In the genomic region with DNA sequence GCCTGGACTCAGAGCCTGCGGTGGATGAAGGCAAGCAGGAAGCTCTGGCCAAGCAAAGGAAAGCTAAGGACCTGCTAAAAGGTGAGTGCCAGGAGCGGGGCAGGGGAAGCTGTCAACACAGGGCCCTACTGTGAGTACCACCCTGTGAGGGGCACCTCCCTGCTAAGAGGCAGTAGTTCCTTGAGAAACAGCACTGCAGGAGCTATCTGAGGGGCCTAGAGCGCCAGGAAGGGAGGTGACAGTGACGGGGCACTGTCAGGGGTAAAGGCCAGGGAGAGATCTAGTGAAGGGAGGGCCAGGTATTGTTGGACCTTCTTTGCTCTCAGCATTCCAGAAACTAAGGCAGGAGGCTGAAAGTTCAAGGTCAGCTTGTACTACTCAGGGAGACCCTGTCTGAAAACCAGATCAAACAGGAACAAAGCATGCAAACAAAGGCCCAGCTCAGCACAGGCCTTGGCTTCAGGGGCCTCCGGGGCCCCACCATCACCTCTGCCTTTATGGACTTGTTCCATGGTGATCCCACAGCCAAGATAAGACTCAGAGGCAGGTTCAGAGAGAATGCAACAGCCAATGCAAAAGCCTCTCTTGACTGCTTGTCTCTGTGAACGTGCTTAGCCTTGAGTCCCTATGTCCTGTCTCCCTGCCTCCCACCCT, we compare ENCODE assay signal across 23 mouse cellular contexts. TPM values are rescaled to one million over a fixed set of nuclear protein-coding genes. Genes with fewer than 3 reads are reported as not detected.
DNase-seq lines count a peak whose midpoint lies in the region; ATAC-seq and TF ChIP-seq lines count a peak whose summit lies in the region.
"Had no signal": no experiment of that assay in that cellular context is flagged by ENCODE, and none has a peak within 500 bp of the region (broad histone marks: within the 10 kb centered on the region; RNA-seq: fewer than 3 reads in every experiment).

No protein-coding gene starts in this region.

- H3K9ac ChIP-seq in heart, embryonic 12.5 days = peak overlapping the region; percentile 66
- H3K9ac ChIP-seq in lung, embryonic 16.5 days (ENCODE audit: low read length) = 0 out of 2 replicates have a peak overlapping the region, but pooled peaks have one; percentile 5
- peak overlapping the region; percentile 61 for H3K9ac ChIP-seq in intestine, embryonic 16.5 days (ENCODE audit: low read depth, low read length)
- H3K9ac ChIP-seq: embryonic facial prominence, embryonic 15.5 days; forebrain, embryonic 12.5 days; hindbrain, embryonic 12.5 days; limb, embryonic 13.5 days; liver, embryonic 14.5 days; neural tube, embryonic 13.5 days had no signal

- TF ChIP-seq POLR2A in lung, adult 2 months (IDR thresholded peaks at IDR 0.05; ENCODE audit: borderline replicate concordance, extremely low read depth, low read depth, low read length) = no peak

- peak overlapping the region; percentile 72 for H3K27ac ChIP-seq in heart, embryonic 12.5 days (ENCODE audit: poor library complexity, severe bottlenecking)
- no peak overlapping the region for H3K27ac ChIP-seq in lung, embryonic 16.5 days (ENCODE audit: low read length)
- H3K27ac ChIP-seq in intestine, embryonic 16.5 days (ENCODE audit: low read length) = peak overlapping the region; percentile 96
- H3K27ac ChIP-seq: embryonic facial prominence, embryonic 15.5 days; forebrain, embryonic 12.5 days; hindbrain, embryonic 12.5 days; limb, embryonic 13.5 days; liver, embryonic 14.5 days; neural tube, embryonic 13.5 days had no signal

- no peak overlapping the region for H3K4me3 ChIP-seq in heart, embryonic 12.5 days
- no peak overlapping the region for H3K4me3 ChIP-seq in lung, embryonic 16.5 days (ENCODE audit: low read length)
- H3K4me3 ChIP-seq in lung, adult 2 months (replicated peaks; ENCODE audit: extremely low read depth, low read depth, low read length) = no peak overlapping the region
- H3K4me3 ChIP-seq in intestine, embryonic 16.5 days (ENCODE audit: low read length) = no peak overlapping the region
- H3K4me3 ChIP-seq: embryonic facial prominence, embryonic 15.5 days; forebrain, embryonic 12.5 days; hindbrain, embryonic 12.5 days; limb, embryonic 13.5 days; neural tube, embryonic 13.5 days had no signal

- TF ChIP-seq CTCF in lung, adult 2 months (IDR thresholded peaks at IDR 0.05; ENCODE audit: insufficient read depth, low read length) = no peak

- DNase-seq in heart, adult 18-20 months = no peak
- DNase-seq in lung, adult 2 months = no peak
- no peak for DNase-seq in cerebellum, adult 11-12 months
- DNase-seq: gastrocnemius, postnatal 25 days; kidney, adult 18-20 months; layer of hippocampus, adult 9-11 months; lung, postnatal 10 days; right cerebral cortex, postnatal 25 days; thymus, postnatal 36 days had no signal

- no peaks in the 10 kb centered on the region for H3K27me3 ChIP-seq in heart, embryonic 12.5 days (replicated peaks)
- no peaks in the 10 kb centered on the region for H3K27me3 ChIP-seq in lung, embryonic 16.5 days (ENCODE audit: control insufficient read depth, insufficient read depth, low read depth, low read length)
- no peaks in the 10 kb centered on the region for H3K27me3 ChIP-seq in intestine, embryonic 16.5 days (replicated peaks; ENCODE audit: control insufficient read depth, insufficient read depth, low read length)
- H3K27me3 ChIP-seq: embryonic facial prominence, embryonic 15.5 days; forebrain, embryonic 12.5 days; hindbrain, embryonic 12.5 days; limb, embryonic 13.5 days; neural tube, embryonic 13.5 days had no signal

- no peak for ATAC-seq in heart, embryonic 12.5 days (ENCODE audit: insufficient number of reproducible peaks, low FRiP score)
- ATAC-seq in lung, embryonic 16.5 days (ENCODE audit: low read depth) = no peak
- ATAC-seq in intestine, embryonic 16.5 days = peak; percentile 97
- ATAC-seq in megakaryocyte progenitor cell, adult 5-6 weeks (replicated peaks; ENCODE audit: poor library complexity) = no peak
- ATAC-seq in erythroid progenitor cell, adult 5-6 weeks (replicated peaks; ENCODE audit: low FRiP score, poor library complexity, severe bottlenecking) = no peak

- no peak overlapping the region for H3K4me2 ChIP-seq in heart, embryonic 12.5 days
- no peak overlapping the region for H3K4me2 ChIP-seq in lung, embryonic 16.5 days (ENCODE audit: low read depth, low read length)
- H3K4me2 ChIP-seq in intestine, embryonic 16.5 days (ENCODE audit: low read depth, low read length) = no peak overlapping the region
- H3K4me2 ChIP-seq: embryonic facial prominence, embryonic 15.5 days; forebrain, embryonic 12.5 days; hindbrain, embryonic 12.5 days; limb, embryonic 13.5 days; neural tube, embryonic 13.5 days had no signal

- peaks cover 21% of the 10 kb centered on the region for H3K4me1 ChIP-seq in heart, embryonic 12.5 days (replicated peaks)
- peaks cover 2% of the 10 kb centered on the region; the same call in 1 of the 2 replicates for H3K4me1 ChIP-seq in lung, embryonic 16.5 days (replicated peaks; ENCODE audit: control insufficient read depth, insufficient read depth, low read length)
- no peaks in the 10 kb centered on the region for H3K4me1 ChIP-seq in lung, adult 2 months (ENCODE audit: control insufficient read depth, insufficient read depth, low read length)
- peaks cover 9% of the 10 kb centered on the region for H3K4me1 ChIP-seq in intestine, embryonic 16.5 days (ENCODE audit: control insufficient read depth, insufficient read depth, low read length)
- H3K4me1 ChIP-seq: embryonic facial prominence, embryonic 15.5 days had no signal

- H3K9me3 ChIP-seq in heart, embryonic 12.5 days (replicated peaks) = no peaks in the 10 kb centered on the region
- no peaks in the 10 kb centered on the region for H3K9me3 ChIP-seq in lung, embryonic 16.5 days (ENCODE audit: control insufficient read depth, low read length)
- no peaks in the 10 kb centered on the region for H3K9me3 ChIP-seq in intestine, embryonic 16.5 days (ENCODE audit: control insufficient read depth, low read length)
- H3K9me3 ChIP-seq: embryonic facial prominence, embryonic 15.5 days; forebrain, embryonic 12.5 days; G1E; hindbrain, embryonic 12.5 days; neural tube, embryonic 13.5 days had no signal

- WGBS in heart, embryonic 12.5 days = 46% methylated on average over 6 of the region's 6 CpGs
- 63% methylated on average over 6 of the region's 6 CpGs for WGBS in lung, embryonic 16.5 days
- 80% methylated on average over 6 of the region's 6 CpGs for WGBS in lung, adult 2 months
- WGBS in intestine, embryonic 16.5 days = 53% methylated on average over 6 of the region's 6 CpGs

- H3K36me3 ChIP-seq in heart, embryonic 12.5 days = peaks cover 72% of the 10 kb centered on the region
- no peaks in the 10 kb centered on the region for H3K36me3 ChIP-seq in lung, embryonic 16.5 days (ENCODE audit: control insufficient read depth, insufficient read depth, low read length)
- H3K36me3 ChIP-seq in intestine, embryonic 16.5 days (ENCODE audit: control insufficient read depth, insufficient read depth, low read length) = no peaks in the 10 kb centered on the region
- H3K36me3 ChIP-seq: embryonic facial prominence, embryonic 15.5 days; forebrain, embryonic 12.5 days; hindbrain, embryonic 12.5 days; limb, embryonic 13.5 days; neural tube, embryonic 13.5 days had no signal

RNA-seq across cellular contexts. Expression of gene Slc28a1, which starts 20.4 kb away (rescaled TPM):
- 0.14 and 0.26 TPM in 2 replicates for polyA plus RNA-seq in heart, embryonic 12.5 days (2016; fragmentation: Nextera tagmentation; extraction: Ambion mirVana)
- total RNA-seq in heart, adult 18-20 months (2021) = under 1 TPM; 0.12 to 0.21 TPM
- 0.06 TPM in 1 of 2 replicates, not detected in the other for polyA plus RNA-seq in lung, embryonic 16.5 days (2015; fragmentation: Nextera tagmentation; extraction: Ambion mirVana)
- 0.07 and 0.17 TPM in 2 replicates for polyA plus RNA-seq in lung, adult 2 months (2012; rRNA removed)
- 9.1 and 9.5 TPM in 2 replicates for polyA plus RNA-seq in intestine, embryonic 16.5 days (2015; fragmentation: Nextera tagmentation; extraction: Ambion mirVana)
- total RNA-seq in megakaryocyte progenitor cell, adult 5-6 weeks (2015) = not detected in 2 replicates
- not detected in 2 replicates for total RNA-seq in megakaryocyte progenitor cell, adult 5-6 weeks (2017)
- total RNA-seq in erythroid progenitor cell, adult 5-6 weeks (2015; ENCODE audit: low replicate concordance) = not detected in 2 replicates
- total RNA-seq in erythroid progenitor cell, adult 5-6 weeks (2017; ENCODE audit: low replicate concordance) = not detected in 2 replicates
- total RNA-seq: G1E; megakaryocyte-erythroid progenitor cell, adult 5-6 weeks; monocyte, adult 5-6 weeks had no signal
- polyA plus RNA-seq: embryonic facial prominence, embryonic 15.5 days; forebrain, embryonic 12.5 days; G1E; hindbrain, embryonic 12.5 days; neural tube, embryonic 13.5 days had no signal

RNA-seq across cellular contexts. Expression of gene Alpk3, which starts 36.8 kb away (rescaled TPM):
- 30.2 and 30.4 TPM in 2 replicates for polyA plus RNA-seq in heart, embryonic 12.5 days (2016; fragmentation: Nextera tagmentation; extraction: Ambion mirVana)
- 100 to 1,000 TPM; 112 to 119 TPM for total RNA-seq in heart, adult 18-20 months (2021)
- polyA plus RNA-seq in lung, embryonic 16.5 days (2015; fragmentation: Nextera tagmentation; extraction: Ambion mirVana) = 0.97 TPM in 2 replicates
- polyA plus RNA-seq in lung, adult 2 months (2012; rRNA removed) = 0.55 and 2.2 TPM in 2 replicates
- 8.4 and 12.5 TPM in 2 replicates for polyA plus RNA-seq in intestine, embryonic 16.5 days (2015; fragmentation: Nextera tagmentation; extraction: Ambion mirVana)
- total RNA-seq in megakaryocyte progenitor cell, adult 5-6 weeks (2015) = 0.34 and 0.35 TPM in 2 replicates
- 0.67 and 0.95 TPM in 2 replicates for total RNA-seq in megakaryocyte progenitor cell, adult 5-6 weeks (2017)
- total RNA-seq in erythroid progenitor cell, adult 5-6 weeks (2015; ENCODE audit: low replicate concordance) = 0.36 TPM in 1 of 2 replicates, not detected in the other
- total RNA-seq in erythroid progenitor cell, adult 5-6 weeks (2017; ENCODE audit: low replicate concordance) = not detected in 2 replicates
- total RNA-seq: monocyte, adult 5-6 weeks had no signal

Comparison
In these comparisons a context has a peak if more than half of its experiments do, and no peak if none do; other contexts are left out.
1. H3K9ac ChIP-seq: peak in every context shown above with its lines; median percentile 66 in heart, embryonic 12.5 days; 61 in intestine, embryonic 16.5 days; 5 in lung, embryonic 16.5 days.